Mouse (Mus musculus) heart, adult 18-20 months (tissue): ENCODE results near the gene Gm20403. TPM values are rescaled to one million over a fixed set of nuclear protein-coding genes. Genes with fewer than 3 reads are reported as not detected.
A peak's percentile ranks its signal among the peaks of the same experiment; 100 is the strongest.
"Not testable (repeated sequence)": the region's sequence is repeated elsewhere in the genome, so short reads cannot be mapped to it uniquely, and the experiment has no call there.

Experiments
- DNase-seq, 2 experiments: peaks; one replicate each; pipeline ENCODE4 v3.0.0; 2021 to 2022; ENCODE audit warnings: mixed read lengths in 1 of 2
- long read RNA-seq, 2 experiments: library from polyadenylated mRNA; stranded (forward); transcript quantifications; one replicate each; pipeline ENCODE4 v2.0.0; 2021
- total RNA-seq, 2 experiments: library from RNA; stranded (reverse); gene quantifications; 2 replicates each; pipeline ENCODE4 v1.2.3; 2021

The Gm20403 gene
- not detected for total RNA-seq
- long read RNA-seq, experiment 1: 0 reads
- long read RNA-seq, experiment 2: 0 reads

- peak; percentile 83 to 89 for DNase-seq
These were observed at the start of gene Gm20403 for GRCm38 (mm10) chr12:54986052-54986717. Gene Gm20403 (minus strand): TSS chr12:54986529.

GRCm38 (mm10) chr12:55027088-55027487 is 40.8 kb upstream of the Gm20403 start:
- DNase-seq: no peak

- no peak for DNase-seq
These were observed 37.0 kb upstream of the Gm20403 start for GRCm38 (mm10) chr12:55023284-55023683.

GRCm38 (mm10) chr12:55019421-55019877 is 33.1 kb upstream of the Gm20403 start:
- peak; percentile 8 to 11 for DNase-seq

- no peak for DNase-seq
These were observed 30.9 kb upstream of the Gm20403 start for GRCm38 (mm10) chr12:55017119-55017721.

GRCm38 (mm10) chr12:55016339-55017118 is 30.2 kb upstream of the Gm20403 start:
- DNase-seq: no peak

GRCm38 (mm10) chr12:55015428-55015827 is 29.1 kb upstream of the Gm20403 start:
- DNase-seq: no peak

- no peak for DNase-seq
These were observed 27.5 kb upstream of the Gm20403 start, which contains the start of gene Baz1a for GRCm38 (mm10) chr12:55013626-55014398. Gene Baz1a (minus strand): TSS chr12:55014348.

GRCm38 (mm10) chr12:55013031-55013430 is 26.7 kb upstream of the Gm20403 start:
- DNase-seq: no peak

- DNase-seq: no peak
These were observed 21.2 kb upstream of the Gm20403 start for GRCm38 (mm10) chr12:55007361-55008008.

- DNase-seq: no peak
These were observed 19.7 kb upstream of the Gm20403 start for GRCm38 (mm10) chr12:55006071-55006470.

- DNase-seq: no peak
These were observed 18.1 kb upstream of the Gm20403 start for GRCm38 (mm10) chr12:55004396-55004795.

GRCm38 (mm10) chr12:55003843-55004242 is 17.5 kb upstream of the Gm20403 start:
- no peak for DNase-seq

- DNase-seq: not testable (repeated sequence)
These were observed 16.2 kb upstream of the Gm20403 start for GRCm38 (mm10) chr12:55002532-55002931.

- peak; percentile 39 to 80 for DNase-seq
These were observed 12.8 kb upstream of the Gm20403 start for GRCm38 (mm10) chr12:54999016-54999690.

GRCm38 (mm10) chr12:54998411-54998810 is 12.1 kb upstream of the Gm20403 start:
- DNase-seq: no peak

GRCm38 (mm10) chr12:54996979-54997474 is 10.7 kb upstream of the Gm20403 start:
- DNase-seq: no peak

GRCm38 (mm10) chr12:54995965-54996364 is 9.6 kb upstream of the Gm20403 start:
- no peak for DNase-seq

GRCm38 (mm10) chr12:54994418-54994817 is 8.1 kb upstream of the Gm20403 start:
- no peak for DNase-seq

GRCm38 (mm10) chr12:54994068-54994386 is 7.7 kb upstream of the Gm20403 start:
- no peak for DNase-seq
